Mouse (Mus musculus) MEL (cell line): Measurements from ENCODE around the gene Trmt1.

Source experiments
- CTCF ChIP-seq, 3 experiments: IDR thresholded peaks in 2 of 3; conservative IDR thresholded peaks in 1 of 3; 2 replicates each; pipeline ENCODE4 v1.5.1; 2011 to 2012; ENCODE audit warnings: low read length in 3 of 3, low read depth in 2 of 3, mild to moderate bottlenecking in 2 of 3, improper control_type of control experiment in 1 of 3, inconsistent platforms in 1 of 3, mixed read lengths in 1 of 3, moderate library complexity in 1 of 3; ENCODE audit not compliant: control insufficient read depth in 1 of 3, insufficient read depth in 1 of 3, poor library complexity in 1 of 3, severe bottlenecking in 1 of 3
- ZMIZ1 ChIP-seq: IDR thresholded peaks from 2 replicates; pipeline ENCODE4 v1.6.1; 2012; ENCODE audit warnings: low read depth, mild to moderate bottlenecking, inconsistent platforms, low read length, improper control_type of control experiment, moderate library complexity

GRCm38 (mm10) chr8:84738715-84739400, 52.8 kb downstream of the Trmt1 start:
- TF ChIP-seq CTCF (IDR thresholded peaks at IDR 0.05 in 2 of 3, conservative IDR thresholded peaks at IDR 0.05 in 1 of 3; ENCODE audit: control insufficient read depth in 1 of 3, insufficient read depth in 1 of 3, low read depth in 2 of 3, low read length in 3 of 3, poor library complexity in 1 of 3, severe bottlenecking in 1 of 3) (no peak), ZMIZ1 (no peak)
